Mouse (Mus musculus): ENCODE measurements around the gene Cyp2s1. TPM values are rescaled to one million over a fixed set of nuclear protein-coding genes. Genes with fewer than 3 reads are reported as not detected.
A peak's percentile ranks its signal among the peaks of the same experiment; 100 is the strongest.
"Not testable (repeated sequence)": the region's sequence is repeated elsewhere in the genome, so short reads cannot be mapped to it uniquely, and the experiment has no call there.

The Cyp2s1 gene
- total RNA-seq, 4 experiments from 2014 or later = 4.1 to 11.5 (median 5.2) TPM

DNA sequence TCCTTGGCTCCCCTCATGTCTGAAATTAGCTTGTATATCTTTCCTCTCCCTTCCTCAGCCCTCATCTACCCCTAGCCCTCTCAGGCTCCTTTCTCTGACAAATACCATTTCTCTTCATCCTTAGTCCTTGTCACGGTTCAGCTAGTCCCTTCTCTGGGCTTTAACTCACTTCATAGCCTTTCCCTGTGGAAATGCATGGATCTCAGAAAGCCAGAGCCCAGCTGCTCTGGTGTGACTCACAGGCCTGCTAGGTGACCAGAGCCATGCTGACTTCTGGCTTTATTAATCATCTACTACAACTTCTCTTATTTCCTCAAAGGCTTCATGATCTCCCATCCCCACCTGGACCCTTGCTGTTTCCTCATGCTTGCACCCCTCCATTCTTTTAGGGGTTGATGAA, 4.5 kb downstream of the Cyp2s1 start:
- DNase-seq (ENCODE audit: low spot score) = no peak

DNA sequence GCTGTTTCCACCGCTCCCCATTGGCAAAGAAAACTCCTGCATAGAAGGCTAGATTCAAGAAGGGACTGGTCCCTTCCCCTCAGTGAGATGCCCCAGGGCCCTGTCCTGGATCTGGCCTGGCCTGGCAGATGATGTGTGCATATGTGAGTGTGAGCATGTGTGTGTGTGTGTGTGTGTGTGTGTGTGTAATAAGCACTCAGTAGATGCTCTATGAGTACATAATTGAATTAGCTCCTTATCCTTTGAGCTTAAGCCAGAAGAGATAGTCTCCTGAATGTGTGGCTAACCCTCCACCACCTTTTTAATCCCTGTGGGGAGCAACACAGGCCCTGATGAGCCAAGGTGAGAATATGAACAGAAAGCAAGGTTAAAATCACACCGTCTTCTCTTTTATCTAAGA, 5.0 kb downstream of the Cyp2s1 start:
- DNase-seq (ENCODE audit: low spot score) = no peak

DNA sequence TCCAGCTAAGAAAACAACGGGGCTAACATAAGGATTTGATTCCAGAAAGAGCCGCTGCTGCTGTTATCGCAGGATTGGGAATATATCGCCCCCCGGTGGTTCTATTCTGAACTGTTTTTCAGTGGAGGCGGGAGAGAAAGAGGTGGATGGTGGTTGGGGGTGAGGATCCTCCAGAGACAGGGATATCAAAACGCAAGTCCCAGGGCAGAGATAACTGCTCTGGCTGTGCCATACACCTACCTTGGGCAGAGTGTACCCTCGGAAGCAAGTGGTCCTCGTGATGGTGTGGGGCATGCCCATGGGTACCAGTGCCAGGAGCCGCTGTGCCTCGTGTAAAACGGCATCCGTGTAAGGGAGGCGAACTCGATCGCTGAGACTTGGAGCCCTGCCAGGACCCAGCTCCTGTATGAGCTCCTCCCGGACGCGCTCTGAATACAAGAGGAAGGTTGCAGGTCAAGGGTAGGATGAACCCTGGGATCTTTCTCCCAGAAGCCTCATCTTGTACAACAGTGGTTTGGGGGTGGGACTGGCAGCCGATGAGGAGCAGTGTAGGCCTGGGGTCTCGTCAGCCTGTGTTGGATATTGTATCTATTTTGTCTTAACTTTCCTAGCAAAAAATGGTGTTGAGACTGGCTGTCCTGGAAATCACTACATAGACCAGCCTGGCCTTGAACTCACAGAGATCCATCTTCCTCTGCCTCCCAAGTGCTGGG, 10.9 kb downstream of the Cyp2s1 start:
- peak; percentile 92 for DNase-seq (ENCODE audit: low spot score)

DNA sequence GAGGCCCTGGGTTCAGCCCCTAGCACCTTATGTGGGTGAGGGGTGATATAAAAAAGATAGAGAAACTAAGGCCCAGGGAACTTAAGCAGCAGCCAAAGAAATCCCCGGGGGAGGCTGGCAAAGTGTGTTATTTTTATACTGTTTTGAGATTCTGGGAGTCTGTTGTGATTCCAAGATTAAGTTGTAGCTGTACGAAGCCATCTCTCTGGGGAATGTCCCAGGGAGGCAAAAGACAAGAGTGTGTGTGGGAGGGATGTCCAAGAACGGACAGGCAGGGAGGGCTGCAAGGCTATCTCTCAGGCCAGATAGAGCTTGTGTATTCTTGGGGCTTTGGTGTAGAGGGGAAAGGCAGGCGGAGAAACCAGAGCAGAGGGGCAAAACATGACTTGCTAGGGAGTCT, 11.9 kb downstream of the Cyp2s1 start:
- DNase-seq (ENCODE audit: low spot score) = no peak

DNA sequence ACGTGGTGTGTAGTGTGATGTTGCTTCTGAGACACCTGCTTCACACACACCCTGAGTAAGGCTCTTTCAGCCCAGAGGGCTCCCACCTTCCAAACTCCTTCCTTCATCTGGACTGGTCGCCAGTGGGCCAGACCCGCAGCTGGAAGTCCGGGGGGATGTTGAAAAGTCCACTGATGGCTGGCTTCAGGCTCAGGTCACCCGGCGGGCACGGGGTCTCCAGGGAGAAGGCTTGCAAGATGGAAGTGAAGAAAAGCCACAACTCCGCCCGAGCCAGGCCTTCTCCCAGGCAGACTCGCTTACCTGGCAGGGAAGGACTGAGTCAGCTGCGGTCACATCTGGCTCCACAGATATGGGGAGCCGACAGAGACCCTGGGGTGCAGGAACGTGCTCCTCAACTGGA, 13.3 kb downstream of the Cyp2s1 start:
- no peak for DNase-seq (ENCODE audit: low spot score)

DNA sequence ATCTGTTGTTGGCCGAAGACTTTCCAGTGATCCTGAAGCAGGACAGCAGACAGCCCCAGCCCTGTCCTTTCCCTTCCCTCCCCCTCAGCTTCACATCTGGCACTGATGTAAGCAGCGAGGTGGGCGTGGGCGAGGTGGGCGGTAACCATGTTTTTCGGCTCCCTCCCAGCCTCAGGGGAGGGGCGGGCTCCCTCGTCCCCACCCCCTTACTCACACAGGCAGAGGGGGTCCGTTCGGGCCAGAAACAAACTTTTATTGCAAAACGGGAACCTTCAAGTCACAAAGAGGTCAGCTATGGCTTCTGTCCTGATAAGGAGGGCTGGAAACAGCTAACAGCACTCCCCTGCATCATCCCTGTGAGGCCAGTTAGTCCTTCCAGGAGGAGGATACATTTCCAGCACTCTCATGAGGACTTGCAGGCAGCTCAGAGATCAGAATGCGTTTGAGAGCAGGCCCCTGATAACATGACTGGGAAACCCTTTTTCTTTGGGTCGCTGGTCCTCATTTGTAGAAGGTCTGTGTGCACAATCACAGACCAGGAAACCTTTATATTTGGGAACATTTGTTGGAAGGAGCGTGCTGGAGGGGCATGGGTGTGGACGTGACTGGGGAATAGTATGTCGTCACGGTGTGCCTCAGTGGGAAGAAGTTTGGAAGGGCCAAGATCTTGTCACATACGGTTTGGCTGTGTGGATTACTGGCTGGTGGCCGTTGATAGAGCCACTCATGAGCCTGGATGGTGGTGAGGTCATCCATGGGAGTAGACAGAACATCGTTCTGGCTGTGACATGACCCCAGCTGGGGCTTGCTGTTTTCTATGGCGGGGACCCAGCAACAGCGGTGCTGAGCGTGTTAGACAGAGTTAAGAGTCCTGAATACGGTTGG, 14.2 kb downstream of the Cyp2s1 start:
- DNase-seq (ENCODE audit: low spot score) = peak; percentile 88

DNA sequence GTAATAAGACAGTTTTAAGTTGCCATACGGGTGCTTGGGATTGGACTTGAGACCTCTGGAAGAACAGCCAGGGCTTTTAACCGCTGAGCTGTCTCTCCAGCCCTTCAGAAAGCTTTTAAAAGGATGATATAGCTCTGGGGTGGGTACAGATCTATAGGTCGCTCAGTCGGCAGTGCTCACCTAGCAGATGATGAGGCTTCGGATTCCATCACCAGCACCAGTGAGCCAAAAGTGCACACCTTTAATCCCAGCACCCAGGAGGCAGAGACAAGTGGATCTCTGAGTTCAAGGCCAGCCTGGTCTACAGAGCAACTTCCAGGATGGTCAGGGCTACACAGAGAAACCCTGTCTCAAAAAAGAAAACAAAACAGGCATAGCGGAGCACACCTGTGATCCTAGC, 15.7 kb downstream of the Cyp2s1 start:
- DNase-seq (ENCODE audit: low spot score) = no peak

DNA sequence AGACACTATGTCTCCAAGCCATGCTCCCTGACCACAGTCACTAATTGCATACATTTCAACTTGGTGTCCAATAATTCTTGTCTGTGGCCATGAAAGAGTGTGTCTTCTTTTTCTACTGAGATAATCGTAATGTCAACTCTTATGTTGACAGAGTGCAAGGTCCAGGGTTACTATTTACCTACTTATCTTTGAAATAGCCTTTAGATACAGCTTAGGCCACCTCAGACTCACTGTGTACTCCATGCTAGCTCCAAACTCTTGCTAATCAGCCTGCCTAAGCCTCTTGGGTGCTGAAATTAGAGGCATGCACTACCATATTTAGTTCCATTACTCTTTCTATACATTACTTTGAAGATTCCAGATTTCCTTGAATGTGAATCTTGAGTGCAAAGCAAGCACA, 17.3 kb downstream of the Cyp2s1 start:
- no peak for DNase-seq (ENCODE audit: low spot score)

DNA sequence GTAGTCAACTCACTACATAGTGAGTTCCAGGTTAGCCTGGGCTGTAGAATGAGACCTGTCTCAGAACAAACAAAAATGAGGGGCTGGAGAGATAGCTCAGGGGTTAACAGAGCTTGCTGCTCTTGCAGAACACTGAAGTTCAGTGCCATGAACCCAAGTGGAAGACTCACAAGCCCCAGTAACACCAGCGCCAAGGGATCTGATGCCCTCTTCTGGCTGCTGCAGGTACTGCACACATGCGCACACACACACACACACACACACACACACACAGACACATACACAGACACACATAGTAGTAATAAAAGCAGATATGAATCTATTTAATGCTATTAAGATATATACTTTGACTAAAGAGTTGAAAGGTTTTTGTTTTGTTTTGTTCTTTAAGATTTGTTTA, 18.2 kb downstream of the Cyp2s1 start:
- DNase-seq (ENCODE audit: low spot score) = no peak

DNA sequence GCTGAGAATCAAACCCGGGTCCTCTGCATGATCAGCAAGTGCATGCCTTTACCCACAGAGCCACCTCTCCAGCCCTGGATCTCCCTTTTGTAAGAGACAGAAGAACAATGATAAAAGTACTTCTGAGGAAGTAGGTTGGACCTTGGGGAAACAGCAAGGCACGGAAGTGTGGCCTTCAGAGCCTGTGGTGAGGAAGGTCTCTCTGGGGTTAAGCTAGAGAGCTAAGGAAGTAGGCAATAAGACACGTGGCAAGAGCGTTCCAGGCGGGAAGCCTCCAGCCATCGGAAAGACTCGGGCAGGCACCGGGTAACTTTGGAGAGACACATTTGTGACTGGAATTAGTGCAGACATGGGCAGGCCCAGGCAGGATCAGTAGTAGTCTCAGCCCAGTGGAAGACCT, 21.9 kb downstream of the Cyp2s1 start:
- no peak for DNase-seq (ENCODE audit: low spot score)

DNA sequence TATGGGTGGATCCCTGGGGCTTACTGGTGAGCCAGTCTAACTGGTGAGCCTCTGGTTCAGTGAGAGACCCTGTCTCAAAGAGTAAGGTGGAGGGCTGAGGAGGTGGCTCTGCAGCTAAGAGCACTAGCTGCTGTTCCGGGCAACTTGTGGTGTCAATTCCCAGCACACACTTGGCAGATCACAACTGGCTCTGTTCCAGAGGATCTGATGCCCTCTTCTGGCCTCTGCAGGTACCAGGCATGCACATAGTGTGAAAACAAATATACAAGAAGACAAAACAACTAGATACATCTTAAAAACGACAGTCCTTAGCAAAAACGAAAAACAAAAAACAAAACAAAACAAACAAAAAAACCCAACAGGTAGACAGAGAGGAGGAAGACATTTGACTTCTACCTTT, 23.0 kb downstream of the Cyp2s1 start:
- no peak for DNase-seq (ENCODE audit: low spot score)

DNA sequence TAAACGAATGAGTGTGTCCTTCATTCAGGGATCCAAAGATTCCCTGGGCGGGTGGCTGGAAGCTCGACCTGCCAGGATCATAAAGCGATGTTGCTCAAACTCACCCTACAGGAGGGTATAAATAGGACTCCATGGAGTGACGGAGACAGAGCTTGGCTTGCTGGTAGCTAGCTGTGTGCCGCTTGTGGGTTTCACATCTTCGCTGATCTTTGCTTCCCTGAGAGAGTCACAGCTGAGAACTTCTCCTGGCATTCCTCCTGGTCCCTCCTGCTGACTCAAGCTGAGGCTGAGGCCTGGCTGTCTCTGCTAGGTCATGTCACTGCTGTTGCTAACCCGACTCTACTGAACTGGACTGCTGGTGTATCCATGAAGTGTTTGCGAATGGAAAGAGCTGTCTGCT, 23.7 kb downstream of the Cyp2s1 start:
- DNase-seq (ENCODE audit: low spot score) = not testable (repeated sequence)

DNA sequence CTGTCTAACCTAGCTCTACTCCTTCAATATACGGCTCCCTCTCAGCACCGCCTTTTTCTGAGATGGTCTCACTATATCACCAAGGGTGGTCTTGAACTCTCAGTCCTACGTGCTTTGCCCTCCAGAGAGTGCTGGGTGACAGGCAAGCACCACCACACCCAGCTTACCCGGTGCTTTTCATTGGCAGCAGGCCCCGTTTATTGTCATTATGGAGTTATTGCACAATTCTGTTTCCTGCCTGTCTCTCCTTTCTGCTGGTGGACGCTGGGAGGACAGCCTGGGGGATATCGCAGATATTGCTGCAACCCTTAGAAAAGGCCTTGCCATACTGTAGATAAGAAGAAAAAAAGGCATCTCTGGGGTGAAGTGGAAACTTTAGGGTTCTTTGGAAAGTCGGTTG, 26.1 kb downstream of the Cyp2s1 start:
- peak; percentile 54 for DNase-seq (ENCODE audit: low spot score)

DNA sequence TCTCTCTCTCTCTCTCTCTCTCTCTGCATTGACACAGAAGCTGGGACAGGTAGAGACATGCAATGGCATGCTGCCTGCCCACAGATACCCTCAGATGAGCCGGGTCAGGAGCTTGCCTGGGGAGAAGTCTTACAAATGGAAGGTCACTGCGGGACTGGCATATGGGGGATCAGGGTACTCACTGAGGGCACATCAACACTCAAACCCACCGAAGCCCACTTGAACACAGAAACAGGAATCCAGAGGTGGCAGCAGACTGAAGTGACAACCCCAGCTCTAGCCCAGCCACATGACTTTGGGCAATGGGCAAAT, 27.6 kb downstream of the Cyp2s1 start:
- DNase-seq (ENCODE audit: low spot score) = no peak

DNA sequence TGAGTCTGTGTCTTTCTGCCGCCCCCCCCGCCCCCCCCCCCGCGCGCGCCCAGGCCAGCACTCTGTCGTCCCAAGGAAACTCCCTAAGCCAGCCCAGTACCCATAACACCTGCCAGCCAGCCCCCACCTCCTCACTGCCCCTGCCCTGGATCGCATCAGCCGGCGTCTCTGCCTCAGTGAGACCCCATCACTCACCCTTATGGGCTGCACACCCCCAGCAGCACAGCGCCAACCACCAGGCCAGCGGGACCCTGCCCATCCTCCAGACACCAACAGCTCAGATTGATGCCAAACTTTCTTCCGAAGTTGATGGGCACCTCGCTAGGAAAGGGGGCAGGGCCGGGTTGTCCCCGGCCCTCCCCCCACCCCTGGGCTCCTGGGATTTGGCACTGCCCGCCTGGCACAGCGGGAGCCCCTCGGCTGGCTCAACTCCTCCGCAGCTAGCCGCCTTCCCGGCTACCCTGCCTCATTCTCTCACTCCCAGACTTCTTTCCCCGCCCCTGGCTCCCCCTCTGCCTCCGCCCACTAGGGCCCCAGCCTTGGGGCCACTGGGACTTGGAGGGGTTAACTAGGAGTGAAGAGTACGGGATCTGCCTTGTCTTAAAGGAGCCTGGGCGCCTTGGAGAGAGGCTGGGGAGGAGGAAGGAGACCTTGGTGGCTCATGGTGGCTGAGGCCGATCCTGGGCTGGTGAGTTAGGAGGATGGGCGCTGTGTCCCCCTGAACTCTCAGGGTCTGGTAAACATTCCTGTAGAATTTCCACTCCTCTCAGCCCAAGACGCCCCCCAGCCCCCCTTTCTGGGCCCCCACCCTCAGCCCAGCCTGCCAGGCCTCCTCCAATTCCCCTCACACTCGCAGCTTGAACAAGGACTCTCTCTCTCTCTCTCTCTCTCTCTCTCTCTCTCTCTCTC, 28.2 kb downstream of the Cyp2s1 start, which contains the start of gene Axl:
Gene Axl (minus strand): TSS at position 486 of the 909 bp plus-strand sequence.
- peak; percentile 82 for DNase-seq (ENCODE audit: low spot score)

DNA sequence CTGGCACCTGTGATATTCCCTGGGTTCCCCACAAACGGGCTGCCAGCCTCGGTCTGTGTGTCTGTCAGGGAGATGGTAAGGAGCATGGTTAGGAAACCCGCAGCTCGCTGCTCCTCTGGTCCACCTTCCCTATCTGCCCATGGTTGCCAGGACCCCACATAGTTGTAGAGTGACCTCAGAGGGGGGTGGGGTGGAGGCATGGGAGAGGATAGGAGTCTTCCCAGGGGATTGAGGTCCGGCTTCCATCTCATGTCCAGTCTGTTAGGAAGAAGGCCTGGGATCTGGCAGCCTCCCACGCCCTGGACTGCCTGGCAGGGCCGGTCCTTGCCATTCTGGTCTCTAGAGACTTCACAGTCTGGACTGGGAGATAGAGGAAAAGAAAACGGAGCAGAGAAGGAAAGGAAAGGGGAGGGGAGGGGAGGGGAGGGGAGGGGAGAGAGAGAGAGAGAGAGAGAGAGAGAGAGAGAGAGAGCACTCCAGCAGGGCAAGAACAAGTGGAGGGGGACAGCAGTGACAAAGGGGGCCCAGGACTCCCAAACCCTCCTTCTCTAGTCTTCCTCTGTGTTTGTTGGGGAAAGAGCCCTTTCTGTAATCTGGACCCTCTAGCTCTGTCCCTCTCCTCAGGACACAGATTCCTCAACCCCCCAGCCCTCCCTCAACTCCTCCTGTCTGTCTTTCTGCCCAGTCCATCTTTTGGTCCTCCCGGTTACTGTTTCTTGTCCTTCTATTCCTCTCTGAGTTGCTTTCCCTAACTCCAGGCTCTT, 29.1 kb downstream of the Cyp2s1 start:
- no peak for DNase-seq (ENCODE audit: low spot score)

DNA sequence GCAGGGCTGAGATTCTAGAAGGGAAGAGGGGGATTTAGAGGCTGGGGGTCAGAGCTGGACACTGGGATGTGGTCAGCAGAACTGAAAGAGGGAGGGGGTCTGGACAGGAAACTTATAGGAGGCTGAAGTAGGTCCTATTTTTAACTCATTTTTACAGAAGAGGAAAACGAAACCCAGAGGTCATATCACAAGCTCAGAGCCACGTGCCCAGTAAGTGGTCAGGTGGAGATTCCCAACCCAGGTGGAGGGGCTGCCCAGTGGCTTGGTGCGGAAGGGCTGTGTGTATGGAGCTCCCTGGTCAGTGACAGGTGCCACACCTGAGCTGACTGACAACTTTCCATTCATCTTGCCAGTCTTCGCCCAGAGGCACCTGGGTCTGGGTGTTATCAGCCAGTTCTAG, 29.7 kb downstream of the Cyp2s1 start:
- no peak for DNase-seq (ENCODE audit: low spot score)

DNA sequence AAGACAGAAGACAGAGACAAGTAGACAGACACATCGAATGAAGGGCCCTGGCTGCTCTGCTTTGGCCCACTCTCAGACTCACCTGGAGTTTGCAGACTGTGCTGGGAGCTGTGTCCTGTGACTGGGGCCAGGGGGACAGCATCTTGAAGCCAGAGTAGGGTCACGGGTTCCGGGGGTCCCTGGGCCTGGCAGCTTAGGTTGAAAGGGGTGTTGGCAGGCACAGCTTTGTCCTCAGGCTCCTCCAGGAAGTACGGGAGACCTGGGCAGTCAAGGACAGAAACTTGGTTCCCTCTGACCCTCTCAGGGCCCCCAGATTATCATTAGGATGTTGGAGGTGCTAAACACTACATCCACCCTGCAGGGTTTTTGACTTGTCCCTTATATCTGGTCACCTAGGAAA, 31.0 kb downstream of the Cyp2s1 start:
- DNase-seq (ENCODE audit: low spot score) = no peak

DNA sequence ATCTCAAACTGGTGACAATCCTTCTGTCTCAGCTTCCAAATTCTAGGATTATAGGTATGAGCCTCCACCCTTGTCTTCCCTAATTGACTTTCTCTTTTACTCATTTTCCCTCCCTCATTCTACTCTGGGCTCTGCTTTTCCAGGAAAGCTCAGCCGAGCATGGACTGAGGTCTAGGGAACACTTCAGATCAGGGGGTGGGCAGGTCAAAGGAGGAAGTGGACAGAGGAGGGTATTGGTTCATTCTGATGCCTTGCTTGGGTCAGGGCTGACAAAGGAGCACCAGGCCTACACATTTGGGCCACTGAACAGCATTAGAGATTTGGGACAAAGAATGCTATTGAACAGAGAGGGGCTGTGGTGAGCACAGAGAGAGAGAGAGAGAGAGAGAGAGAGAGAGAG, 31.9 kb downstream of the Cyp2s1 start:
- no peak for DNase-seq (ENCODE audit: low spot score)

DNA sequence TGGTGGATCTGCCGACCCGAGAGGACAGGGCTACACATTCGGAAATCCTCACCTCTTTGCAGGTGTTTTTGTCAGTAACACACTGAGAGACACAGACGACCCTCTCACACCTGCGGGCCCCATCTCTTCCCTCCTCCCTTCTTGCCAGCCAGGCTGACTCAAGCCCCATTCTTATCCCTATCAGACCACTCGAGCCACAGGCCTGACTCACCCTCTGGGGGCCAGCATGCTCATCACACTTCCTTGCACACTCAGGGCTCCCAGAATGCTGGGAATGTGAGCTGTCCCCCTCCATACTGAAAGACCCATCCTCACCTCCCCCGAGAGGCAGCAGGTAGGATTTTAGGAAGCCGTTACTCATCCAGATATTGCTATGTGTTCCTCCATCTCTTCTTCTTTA, 33.0 kb downstream of the Cyp2s1 start:
- no peak for DNase-seq (ENCODE audit: low spot score)

DNA sequence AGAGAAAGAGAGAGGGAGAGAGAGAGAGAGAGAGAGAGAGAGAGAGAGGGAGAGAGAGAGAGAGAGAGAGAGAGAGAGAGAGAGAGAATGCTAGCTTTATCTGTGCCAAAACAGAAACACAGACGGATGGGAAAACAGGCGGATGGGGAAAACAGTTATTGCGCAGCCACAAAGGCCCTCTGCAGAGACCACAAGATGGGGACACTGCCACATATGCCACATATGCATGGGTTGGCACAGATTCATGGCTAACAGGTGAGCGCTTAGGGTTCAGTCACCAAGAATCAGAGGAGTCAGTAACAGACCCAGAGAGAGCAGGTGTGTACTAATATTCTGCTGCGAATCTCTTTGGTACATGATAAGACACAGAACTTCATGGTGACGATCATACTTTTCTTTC, 34.0 kb downstream of the Cyp2s1 start:
- DNase-seq (ENCODE audit: low spot score) = no peak
